Mouse (Mus musculus): Measurements from ENCODE around the gene Cyp8b1.

The Cyp8b1 gene

DNA sequence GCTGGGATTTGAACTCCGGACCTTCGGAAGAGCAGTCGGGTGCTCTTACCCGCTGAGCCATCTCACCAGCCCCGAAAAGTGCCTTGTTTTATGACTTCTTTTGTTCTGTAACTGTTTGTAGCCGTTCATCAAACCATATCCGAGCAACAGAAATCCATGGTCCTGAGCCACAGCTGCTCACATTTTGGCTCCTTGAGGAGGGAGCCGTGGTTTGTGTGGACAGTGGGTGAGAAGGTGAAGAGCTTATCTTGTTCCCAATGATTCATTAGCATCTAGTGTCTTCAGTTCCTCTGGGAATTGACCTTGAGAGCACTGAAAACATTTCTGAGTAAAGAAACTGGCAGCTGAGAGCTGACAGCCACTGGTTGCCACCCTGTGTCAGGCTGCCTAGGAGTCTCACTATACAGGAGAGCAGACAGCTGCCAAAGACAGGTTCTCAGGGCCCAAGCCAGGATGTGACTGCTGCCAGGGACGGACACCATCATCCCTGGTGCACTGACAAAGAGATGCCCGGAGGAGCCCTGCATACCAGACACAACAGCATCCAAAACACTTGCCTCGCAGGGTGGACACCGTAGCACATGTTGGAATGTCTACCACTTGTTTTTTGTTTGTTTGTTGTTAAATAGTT, 23.9 kb downstream of the Cyp8b1 start:
- no peak for DNase-seq (ENCODE audit: low spot score in 2 of 2)

DNA sequence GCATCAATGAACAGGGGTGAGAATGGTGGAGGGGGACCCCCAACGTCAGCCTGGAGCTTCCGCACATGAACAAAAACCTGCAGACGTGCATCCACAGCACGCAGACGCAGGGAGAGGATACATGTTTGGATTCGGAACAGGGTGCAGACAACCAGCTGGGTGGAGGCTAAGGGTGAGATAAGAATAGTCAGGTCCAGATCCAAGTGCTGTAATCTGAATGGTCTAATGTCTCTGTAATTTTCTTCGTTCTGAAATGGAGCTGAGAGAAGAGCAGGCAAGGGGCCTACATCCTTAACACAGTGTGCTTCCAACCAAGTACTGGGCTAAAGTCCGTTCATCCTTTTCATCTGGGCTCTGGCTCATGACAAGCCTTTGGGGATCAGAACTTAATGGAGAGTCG, 24.8 kb downstream of the Cyp8b1 start:
- no peak for DNase-seq (ENCODE audit: low spot score in 2 of 2)

GRCm38 (mm10) chr9:121890441-121890941, 25.6 kb downstream of the Cyp8b1 start:
- peak; percentile 66 to 79 for DNase-seq (ENCODE audit: low spot score in 2 of 2)

DNA sequence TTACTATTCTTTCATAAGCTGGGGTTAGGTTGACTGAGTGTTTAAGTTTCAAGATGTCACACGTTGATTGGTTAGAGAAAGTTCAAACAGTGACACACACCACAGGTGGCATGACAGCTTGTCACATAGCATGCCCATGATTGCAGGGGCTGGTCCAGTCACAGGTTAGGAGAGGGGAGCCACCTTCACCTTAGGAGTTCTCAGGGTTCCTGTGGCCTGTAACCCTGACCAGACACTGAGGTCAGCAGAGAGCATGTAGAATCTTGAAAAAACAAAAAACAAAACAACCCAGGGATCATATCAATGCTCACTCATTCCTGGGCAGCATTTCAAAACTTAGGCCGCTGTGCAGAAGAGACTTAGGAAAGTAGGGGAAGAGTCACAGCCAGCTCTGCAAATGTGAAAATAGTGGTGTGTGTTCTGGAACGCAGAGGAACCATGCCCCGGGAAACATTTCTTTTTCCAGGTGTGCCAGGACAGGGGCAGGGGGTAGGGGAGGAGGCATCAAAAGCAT, 26.1 kb downstream of the Cyp8b1 start:
- DNase-seq (ENCODE audit: low spot score in 2 of 2) = peak in 1 of 2 experiments; percentile 46

DNA sequence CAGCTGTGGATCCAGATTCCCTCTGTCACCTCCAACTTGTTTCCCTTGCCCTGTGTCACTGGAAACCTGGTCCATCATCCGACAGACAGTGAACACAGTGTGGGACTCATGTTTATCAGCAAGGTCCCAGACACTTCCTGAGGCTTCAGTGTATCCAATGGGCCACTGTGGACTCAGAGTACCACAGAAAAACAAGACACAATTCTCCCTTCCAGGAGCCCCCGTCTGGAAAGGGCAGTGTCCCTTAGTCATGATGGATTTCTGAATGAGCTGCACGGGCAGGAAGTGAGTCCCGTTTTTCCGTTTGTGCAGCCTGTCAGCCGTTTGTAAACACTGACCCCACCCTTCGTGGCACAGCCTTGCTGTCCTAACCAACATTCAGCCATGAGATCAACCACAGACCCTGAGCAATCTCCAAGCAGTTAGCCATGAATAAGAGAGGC, 34.1 kb downstream of the Cyp8b1 start:
- no peak for DNase-seq (ENCODE audit: low spot score in 2 of 2)

- DNase-seq (ENCODE audit: low spot score in 2 of 2) = no peak
Observed at GRCm38 (mm10) chr9:121881301-121881700, 34.8 kb downstream of the Cyp8b1 start.

DNA sequence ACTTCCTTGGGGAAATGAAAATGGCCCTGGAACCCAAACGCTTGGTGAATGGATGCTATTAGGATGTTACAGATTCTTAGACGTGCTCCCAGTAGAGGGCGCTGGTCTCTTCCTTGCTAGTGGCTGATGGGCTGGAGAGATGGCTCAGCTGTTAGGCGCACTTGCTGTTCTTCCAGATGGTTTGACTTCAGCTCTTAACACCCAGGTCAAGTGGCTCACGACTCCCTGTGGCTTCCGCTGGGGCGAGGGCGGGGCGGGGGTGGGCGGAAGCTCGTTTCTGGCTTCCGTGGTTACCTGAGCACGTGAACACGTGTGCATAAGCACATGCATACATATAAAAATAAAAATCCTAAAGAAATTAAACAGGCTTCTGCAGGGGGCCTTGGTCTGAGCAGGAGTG, 35.3 kb downstream of the Cyp8b1 start:
- peak; percentile 53 to 68 for DNase-seq (ENCODE audit: low spot score in 2 of 2)

DNA sequence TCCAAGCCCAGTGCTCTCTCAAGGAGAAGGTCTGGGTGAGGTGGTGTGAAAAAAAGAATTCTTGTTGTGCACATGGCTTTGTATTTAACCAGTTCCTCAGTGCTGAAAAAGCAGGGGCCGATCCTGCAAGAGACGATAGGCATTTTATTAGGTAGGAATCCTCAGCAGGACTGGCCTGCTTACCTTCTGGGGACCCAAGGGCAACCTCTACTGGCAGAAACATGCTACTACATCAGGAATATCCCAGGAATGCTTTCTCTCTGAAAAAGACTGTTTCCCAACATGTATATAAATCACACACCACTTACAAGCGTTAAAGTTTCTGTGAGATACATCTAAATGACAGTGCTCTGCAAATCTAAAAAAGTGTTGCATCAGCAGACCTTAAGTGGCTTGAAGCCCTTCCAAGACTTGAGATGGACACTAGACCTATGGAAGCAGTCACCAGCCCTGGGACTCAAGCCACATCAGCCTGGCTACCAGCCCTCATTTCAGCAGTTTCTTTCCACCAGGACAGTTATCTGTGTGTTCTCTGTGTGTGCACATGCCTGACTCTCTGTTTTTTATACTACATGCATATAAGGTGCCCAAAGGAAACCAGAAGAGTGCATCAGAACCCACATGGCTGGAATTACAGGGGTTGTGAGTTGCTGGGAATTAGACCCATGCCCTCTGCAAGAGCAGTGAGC, 38.9 kb downstream of the Cyp8b1 start:
- DNase-seq (ENCODE audit: low spot score in 2 of 2) = no peak

GRCm38 (mm10) chr9:121873578-121873977, 42.5 kb downstream of the Cyp8b1 start:
- no peak for DNase-seq (ENCODE audit: low spot score in 2 of 2)

DNA sequence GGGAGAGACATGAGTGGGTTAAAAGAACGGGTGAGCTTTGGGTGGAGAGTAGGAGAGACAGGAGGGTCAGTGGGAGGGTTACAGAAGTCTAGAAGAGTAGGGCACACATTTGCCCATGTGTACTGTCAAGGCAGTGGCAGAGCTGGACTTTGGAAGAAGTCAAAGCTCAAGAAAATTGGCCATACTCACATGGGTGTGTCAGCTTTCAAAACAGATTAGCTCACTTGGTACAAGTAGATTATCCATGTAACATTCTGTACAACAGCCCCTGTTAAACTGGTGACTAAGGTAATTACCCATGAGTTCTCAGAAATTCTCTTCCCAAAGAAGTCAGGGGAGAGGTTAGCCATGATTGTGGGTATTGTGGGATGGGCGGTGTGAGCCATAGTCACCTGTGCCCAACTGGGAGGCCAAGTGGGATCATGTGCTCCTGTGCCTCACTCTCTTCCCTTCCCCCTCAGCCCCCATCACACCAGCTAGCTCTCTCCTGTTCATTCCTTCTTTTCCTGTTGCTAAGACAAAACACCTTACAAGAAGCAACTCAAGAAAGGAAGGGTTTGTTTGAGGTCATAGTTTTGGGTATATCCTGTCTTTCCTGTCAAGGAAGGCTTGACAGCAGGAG, 43.9 kb downstream of the Cyp8b1 start:
- DNase-seq (ENCODE audit: low spot score in 2 of 2) = no peak

GRCm38 (mm10) chr9:121869973-121870515, 46.1 kb downstream of the Cyp8b1 start:
- DNase-seq (ENCODE audit: low spot score in 2 of 2) = no peak

- DNase-seq (ENCODE audit: low spot score in 2 of 2) = no peak
Observed at GRCm38 (mm10) chr9:121869432-121869831, 46.7 kb downstream of the Cyp8b1 start.

DNA sequence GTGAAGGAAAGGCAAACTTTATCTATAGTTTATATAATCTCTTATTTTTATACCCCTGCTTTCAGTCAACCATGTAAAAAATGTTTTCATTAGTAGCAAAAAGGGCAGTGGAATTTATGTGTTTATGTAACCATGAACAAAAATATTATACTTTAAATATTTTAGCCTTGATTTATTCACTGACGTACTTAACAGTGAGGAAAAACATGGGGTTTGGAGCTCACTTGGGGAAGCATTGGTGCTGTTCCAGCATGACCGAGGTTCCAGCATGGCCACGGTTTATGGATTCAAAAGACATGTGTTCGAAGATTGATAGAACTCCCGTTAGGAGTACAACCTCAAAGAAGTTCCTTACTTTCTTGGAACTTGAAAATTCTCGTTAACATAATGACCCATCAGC, 47.9 kb downstream of the Cyp8b1 start:
- DNase-seq (ENCODE audit: low spot score in 2 of 2) = no peak

- no peak for DNase-seq (ENCODE audit: low spot score in 2 of 2)
Observed at GRCm38 (mm10) chr9:121867632-121868031, 48.5 kb downstream of the Cyp8b1 start.

DNA sequence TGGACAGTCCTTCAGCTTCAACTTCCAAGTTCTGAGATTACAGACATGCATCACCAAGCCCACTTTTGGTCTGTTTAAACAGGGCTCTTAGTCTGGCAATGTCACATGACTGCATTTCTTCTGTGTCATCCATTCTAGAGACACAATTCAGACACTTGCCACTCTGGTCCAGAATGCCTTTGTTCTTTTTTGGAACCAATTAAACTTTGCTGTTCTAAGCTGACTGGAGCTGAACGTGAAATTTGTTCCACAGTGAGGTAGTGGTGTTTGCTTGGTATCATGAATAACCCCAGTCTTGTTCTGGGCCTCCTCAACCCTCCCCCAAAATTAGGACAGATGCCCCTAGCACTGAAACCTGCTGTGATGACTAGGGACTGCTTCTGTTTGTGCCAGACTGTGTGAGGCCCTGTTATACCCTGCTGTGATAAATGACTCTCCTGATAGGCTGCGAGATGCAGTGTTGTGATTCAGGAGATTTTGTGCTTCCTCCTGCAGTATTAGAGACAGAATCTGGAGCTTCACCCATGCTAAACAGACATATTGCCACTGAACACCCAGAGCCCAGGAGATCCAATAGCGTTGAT, 50.6 kb downstream of the Cyp8b1 start:
- DNase-seq (ENCODE audit: low spot score in 2 of 2) = no peak

- DNase-seq (ENCODE audit: low spot score in 2 of 2) = no peak
Observed at GRCm38 (mm10) chr9:121864837-121865236, 51.3 kb downstream of the Cyp8b1 start.

Data from urinary bladder, postnatal 36 days (tissue).